Mouse (Mus musculus) gastrocnemius, adult 2 months (tissue): Measurements from ENCODE around the gene Pigq. TPM values are rescaled to one million over a fixed set of nuclear protein-coding genes. Genes with fewer than 3 reads are reported as not detected.

ENCODE experiments used
- DNase-seq: peaks from one replicate; pipeline ENCODE4 v3.0.0; 2022
- H3K27ac ChIP-seq: fragments of 200-600 bp; 2 replicates; pipeline ENCODE4 v1.8.1; 2022; ENCODE audit warnings: mild to moderate bottlenecking
- H3K4me3 ChIP-seq: fragments of 200-600 bp; 2 replicates; pipeline ENCODE4 v1.8.1; 2022; ENCODE audit warnings: mild to moderate bottlenecking, moderate library complexity
- CTCF ChIP-seq: fragments of 200-600 bp; IDR thresholded peaks from 2 replicates; pipeline ENCODE4 v1.8.1; 2022; ENCODE audit warnings: antibody characterized with exemption, mild to moderate bottlenecking, moderate library complexity
- intact Hi-C: fragments of 180-260 bp; cut with DNase I; formaldehyde crosslinking; loops from one replicate; pipeline ENCODE4 v1.15.1; 2025
- total RNA-seq, 2 experiments: library from RNA; stranded (reverse); gene quantifications; 2 replicates each; pipeline ENCODE4 v1.2.3; 2021

Gene Pigq
- total RNA-seq, 2 experiments from 2014 or later = 21.0 to 28.6 TPM

DNA sequence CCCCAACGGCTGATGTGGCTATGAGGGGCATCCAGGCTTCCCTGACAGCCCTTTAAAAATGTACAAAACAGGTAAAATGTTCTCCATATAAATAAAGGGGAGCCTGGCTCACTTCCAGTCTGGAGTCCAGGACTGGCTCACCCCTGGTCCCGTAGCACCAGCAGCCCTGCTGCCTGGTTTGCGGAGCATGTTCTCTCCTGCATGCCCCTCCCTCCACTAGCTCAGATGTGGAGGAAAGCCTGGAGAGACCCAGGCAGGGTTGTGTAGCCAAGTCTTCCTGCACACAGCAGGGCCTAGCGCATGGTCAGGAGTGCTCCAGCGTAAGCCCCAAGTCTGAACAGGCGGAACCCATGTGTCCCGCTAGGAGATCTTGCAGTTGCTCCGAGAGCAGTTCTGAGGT, 61.5 kb downstream of the Pigq start:
- no peak for TF ChIP-seq CTCF
- Histone ChIP-seq H3K27ac (no peak overlapping the region), H3K4me3 (no peak overlapping the region)
- DNase-seq = no peak
- intact Hi-C loops = no loop called here

DNA sequence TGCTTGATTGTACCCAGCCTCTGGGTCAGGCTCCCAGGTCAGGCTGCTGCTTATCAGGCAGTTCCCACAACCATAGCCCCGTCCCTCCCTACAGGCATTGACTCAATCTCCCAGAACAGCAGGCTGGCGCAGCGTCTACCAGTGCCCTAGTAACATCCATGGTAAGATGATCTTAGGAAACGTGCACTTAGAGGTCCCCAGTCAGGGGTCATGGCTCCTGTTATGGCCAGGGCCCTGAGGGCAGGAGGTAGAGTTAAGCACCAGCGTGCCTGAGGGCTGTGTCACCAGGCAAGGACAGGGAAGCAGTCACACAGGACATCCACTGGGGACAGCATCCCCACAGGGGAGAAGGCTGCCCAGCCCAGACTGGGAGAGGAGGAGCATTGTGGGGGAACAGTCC, 62.4 kb downstream of the Pigq start:
- DNase-seq = no peak
- no peak for TF ChIP-seq CTCF
- intact Hi-C loops = no loop called here
- H3K4me3 ChIP-seq = no peak overlapping the region
- no peak overlapping the region for H3K27ac ChIP-seq

DNA sequence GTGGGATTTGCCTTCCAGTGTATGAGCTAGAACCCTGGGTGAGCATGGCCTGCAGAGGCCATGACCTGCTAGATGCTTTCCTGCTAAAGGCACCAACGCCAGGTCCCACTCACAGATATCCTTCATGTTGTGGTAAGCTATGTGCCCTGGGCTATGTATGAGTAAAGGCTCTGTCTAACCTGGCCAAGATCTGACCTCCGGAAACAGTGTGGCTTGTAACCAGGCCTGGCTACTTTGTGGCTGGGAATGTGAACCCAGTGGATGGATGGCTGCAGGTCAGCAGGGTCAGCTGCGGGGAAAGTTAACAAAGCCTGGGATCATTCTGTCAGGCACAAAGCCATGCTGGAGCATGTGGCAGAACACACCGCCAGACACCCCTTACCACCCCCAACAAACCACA, 63.0 kb downstream of the Pigq start:
- intact Hi-C loops = no loop called here
- H3K4me3 ChIP-seq = no peak overlapping the region
- DNase-seq = no peak
- no peak overlapping the region for H3K27ac ChIP-seq
- no peak for TF ChIP-seq CTCF

DNA sequence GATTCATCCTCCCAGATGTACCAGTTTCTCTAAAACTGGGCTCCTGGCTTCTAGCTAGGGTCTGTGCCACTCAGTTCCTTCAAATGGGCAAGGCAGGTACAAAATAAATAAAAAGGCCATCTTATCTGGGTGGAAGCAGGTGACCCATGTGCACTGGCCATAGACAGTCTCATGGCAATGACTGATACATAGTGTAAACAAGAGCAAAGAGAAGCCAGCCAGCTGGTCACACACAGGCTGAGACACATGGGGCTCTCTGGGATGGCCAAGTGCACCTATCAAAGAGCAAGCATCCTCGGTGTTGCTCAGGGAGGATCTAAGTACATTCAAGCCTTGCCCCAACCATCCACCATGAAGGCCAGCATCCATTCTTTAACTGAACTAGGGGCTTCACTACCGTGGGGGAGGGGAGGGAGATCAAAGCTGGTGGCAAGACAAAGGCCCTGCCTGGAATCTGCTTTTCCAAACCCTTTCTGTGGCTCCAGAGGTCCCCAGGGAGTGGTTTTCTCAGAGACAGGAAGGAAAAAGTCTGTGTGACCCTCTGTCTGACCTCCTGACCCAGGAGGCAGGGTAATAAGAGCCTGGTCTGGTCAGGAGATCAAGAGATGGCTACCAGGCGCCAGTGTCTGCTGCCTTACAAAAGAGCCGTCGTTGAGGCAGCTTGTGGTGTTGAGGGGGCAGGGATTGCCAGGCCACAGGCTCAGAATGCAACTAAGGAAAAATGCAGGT, 63.7 kb downstream of the Pigq start:
- no peak overlapping the region for H3K4me3 ChIP-seq
- no peak for DNase-seq
- no peak for TF ChIP-seq CTCF
- intact Hi-C loops = no loop called here
- no peak overlapping the region for H3K27ac ChIP-seq

DNA sequence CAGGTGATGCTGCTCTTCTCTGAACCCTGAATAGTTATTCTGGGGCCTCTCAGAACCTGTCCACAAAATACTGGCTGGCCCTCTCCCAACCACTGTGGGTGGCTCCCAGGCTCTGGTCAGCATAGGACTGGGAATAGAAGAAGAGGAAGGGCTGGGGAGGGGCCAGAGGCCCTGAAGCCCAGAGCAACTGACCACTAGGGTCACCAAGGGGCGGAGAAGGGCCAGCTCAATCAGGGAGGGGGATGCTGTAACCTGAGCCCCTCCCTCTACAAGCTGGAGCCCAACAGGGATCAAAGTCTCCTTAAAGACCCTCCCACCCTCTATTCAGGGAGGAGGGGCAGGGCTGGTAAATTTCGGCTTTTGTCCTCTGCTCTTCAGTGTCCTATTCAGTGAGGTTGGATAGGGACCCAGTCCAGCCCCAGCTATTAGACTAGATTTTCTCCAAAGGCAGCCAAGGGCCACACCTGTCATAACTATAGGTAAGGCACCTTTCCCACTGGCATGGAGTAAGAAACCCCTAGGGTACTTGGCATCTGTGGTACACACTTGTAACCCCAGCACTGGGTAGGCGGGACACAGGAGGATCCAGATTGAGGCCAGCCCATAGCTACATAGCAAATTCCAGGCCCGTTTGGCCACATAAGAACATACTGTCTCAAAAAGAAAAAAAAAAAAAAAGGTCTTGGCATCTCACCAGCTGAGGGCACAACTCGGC, 64.4 kb downstream of the Pigq start, which contains the start of gene Wfikkn1:
Wfikkn1 (minus strand) TSS at position 663 of the 715 bp plus-strand sequence.
- Histone ChIP-seq H3K27ac (no peak within 1 kb of the TSS), H3K4me3 (no peak within 1 kb of the TSS)
- intact Hi-C loops = no loop called here
- DNase-seq = no peak
- no peak for TF ChIP-seq CTCF

DNA sequence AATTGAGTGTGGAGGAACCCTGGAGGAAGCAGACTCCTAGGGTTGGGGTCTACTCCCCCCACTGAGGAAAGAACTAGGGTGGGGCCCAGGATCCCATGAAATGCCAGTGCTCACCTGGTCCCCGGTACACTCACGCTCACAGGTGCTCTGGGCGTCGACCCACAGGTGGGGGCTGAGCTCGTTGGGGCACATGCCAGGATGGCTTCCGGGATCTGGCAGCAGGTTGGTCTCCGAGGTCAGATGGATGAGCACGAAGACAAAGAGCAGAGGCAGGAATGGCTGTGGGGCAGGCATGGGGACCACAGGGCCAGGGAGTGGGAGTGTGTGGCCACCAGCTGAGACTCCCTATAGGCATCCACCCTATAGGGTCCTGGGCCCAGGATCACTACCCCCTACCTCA, 65.0 kb downstream of the Pigq start:
- TF ChIP-seq CTCF = no peak

DNA sequence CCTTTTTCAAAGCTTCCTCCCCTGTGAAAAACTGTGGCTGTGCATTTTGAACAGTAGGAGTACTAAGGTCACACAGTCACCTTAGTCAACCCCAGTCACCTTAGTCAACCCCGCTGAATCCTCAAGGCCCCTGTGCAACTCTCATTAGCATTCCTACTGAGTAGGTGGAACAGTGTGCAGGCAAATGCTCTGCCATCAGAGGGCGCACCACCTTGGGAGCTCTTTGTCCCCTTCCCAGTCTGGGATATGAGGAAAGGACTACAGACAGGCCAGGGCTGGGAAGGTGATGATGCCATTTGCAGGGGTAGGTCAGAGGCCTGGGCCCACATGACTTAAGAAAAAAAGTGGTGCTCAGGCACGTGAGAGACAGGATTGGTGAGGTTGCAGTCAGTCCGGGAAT, 65.5 kb downstream of the Pigq start:
- no peak for DNase-seq
- intact Hi-C loops = loop anchor here (5.0 kb wide), 1 partner anchor 38 kb away; the partner anchor contains the start of gene Rab40c
- Histone ChIP-seq H3K4me3 (no peak overlapping the region), H3K27ac (no peak overlapping the region)
- peak; percentile 56 for TF ChIP-seq CTCF

More for the DNA sequence above, 65.0 kb downstream of the Pigq start:
- no peak overlapping the region for H3K27ac ChIP-seq
- no peak for DNase-seq
- no peak overlapping the region for H3K4me3 ChIP-seq
- intact Hi-C loops = loop anchor here (5.0 kb wide), 1 partner anchor 38 kb away; the partner anchor contains the start of gene Rab40c

DNA sequence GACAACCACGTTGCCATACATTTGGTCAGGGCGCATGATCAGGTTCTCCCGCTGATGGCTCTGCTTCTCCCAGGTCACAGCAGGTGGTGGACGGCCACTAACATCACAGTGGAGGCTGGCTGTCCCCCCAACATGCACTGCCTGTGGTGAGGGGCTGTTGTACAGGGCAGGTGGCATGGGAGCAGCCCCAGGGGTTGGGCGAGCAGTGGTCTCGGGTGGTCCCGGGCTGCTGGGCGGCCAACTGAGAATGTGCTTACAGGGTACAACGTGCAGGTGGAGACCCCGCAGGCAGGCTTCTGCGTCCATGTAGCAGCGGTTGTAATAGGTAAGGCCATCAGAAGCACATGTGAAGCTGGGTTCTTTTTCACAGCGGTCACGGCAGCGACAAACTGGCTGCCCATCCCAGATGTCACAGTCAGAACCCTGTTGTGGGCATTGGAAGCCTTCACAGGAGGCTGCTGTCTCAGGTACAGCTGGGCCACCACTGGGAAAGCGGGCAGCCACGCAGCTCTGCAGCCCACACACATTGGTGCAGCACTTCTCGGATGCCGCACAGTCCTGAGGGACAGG, 66.0 kb downstream of the Pigq start:
- Histone ChIP-seq H3K27ac (no peak overlapping the region), H3K4me3 (no peak overlapping the region)
- intact Hi-C loops = loop anchor here (5.0 kb wide), 1 partner anchor 39 kb away; the partner anchor contains the start of gene Rab40c
- no peak for TF ChIP-seq CTCF
- DNase-seq = no peak

DNA sequence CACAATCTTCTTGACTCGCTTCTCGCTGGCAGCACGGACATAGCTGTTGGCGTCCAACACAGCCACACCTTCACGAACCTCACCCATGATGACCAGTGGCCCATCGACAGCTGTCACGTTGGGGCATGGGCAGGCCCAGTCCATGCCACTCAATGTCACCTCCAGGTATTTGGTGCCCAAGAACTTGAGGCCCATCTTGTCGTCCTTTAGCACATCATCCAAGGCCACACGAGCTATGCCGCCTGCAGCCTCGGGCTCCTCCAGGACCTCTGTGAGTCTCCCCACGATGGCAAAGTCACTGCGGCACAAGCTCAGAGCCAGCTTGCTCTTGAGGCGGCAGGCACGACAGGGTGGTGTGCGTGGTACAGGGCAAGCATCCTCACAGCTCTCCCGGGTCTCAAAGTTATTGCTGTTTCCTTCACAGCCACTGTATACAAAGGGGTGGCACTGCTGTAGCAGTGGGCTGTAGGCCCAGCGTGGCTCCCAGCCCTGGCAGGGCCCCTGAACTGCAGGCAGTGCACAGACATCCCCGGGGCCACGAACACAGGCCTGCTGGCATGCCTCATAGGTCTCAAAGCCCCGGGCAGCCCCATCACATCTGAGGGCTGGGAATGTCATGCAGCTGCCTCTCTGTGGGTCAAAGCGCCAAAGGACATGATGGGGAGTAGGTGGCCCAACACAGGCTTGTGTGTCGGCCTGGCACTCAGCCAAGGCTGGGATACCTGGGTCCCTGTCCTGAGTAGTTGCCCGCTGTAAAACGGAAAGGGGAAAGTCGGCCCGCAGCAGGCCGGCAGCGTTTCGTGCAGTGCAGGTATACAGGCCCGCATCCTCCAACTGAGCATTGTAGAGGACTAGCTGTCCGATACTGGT, 66.8 kb downstream of the Pigq start:
- no peak overlapping the region for H3K4me3 ChIP-seq
- H3K27ac ChIP-seq = no peak overlapping the region
- intact Hi-C loops = loop anchor here (5.0 kb wide), 1 partner anchor 39 kb away; the partner anchor contains the start of gene Rab40c
- no peak for TF ChIP-seq CTCF
- DNase-seq = no peak

DNA sequence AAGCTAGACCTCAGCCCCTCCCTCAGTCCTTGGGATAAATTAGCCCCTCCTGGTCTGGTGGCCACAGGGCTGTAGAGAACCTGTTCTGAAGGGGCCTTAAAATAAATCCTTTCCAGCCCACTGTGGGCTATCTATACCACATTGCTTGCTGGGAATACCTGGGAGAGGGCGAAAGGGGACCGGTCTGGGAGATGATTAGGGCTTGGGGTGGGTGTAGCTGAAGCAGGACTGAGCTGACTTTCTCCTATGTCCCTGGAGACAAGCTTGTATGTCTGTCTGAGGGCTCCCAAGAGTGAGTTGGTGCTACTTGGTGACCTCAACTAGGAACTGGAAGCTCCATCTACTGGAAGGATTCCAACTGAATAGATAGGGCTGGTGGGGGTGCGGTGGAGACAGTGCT, 67.7 kb downstream of the Pigq start:
- Histone ChIP-seq H3K27ac (no peak overlapping the region), H3K4me3 (no peak overlapping the region)
- no peak for DNase-seq
- no peak for TF ChIP-seq CTCF
- intact Hi-C loops = loop anchor here (5.0 kb wide), 1 partner anchor 40 kb away; the partner anchor contains the start of gene Rab40c

Other genes starting within 250 kb of the Pigq start
- not detected for gene Gng13, start 227.8 kb downstream of the Pigq start, total RNA-seq
- under 1 TPM; 0.77 to 0.86 TPM for gene Chtf18, start 217.5 kb downstream of the Pigq start, total RNA-seq
- gene Rpusd1, start 217.3 kb downstream of the Pigq start, total RNA-seq = 1 to 10 TPM; 3.9 to 4.0 TPM
- not detected for gene Mslnl, start 208.9 kb downstream of the Pigq start, total RNA-seq
- under 1 TPM in 1 of 2 experiments, not detected in 1; 0.33 TPM for gene Msln, start 190.6 kb downstream of the Pigq start, total RNA-seq
- gene Narfl, start 171.2 kb downstream of the Pigq start, total RNA-seq = 10 to 100 TPM; 28.6 to 38.7 TPM
- 1 to 10 TPM; 9.0 to 9.1 TPM for gene Haghl, start 159.3 kb downstream of the Pigq start, total RNA-seq
- not detected for gene Ccdc78, start 158.4 kb downstream of the Pigq start, total RNA-seq
- 10 to 100 TPM; 35.9 to 43.7 TPM for gene Fam173a, start 152.0 kb downstream of the Pigq start, total RNA-seq
- gene AC134908.4, start 149.3 kb downstream of the Pigq start, total RNA-seq = not detected
- gene Metrn, start 147.8 kb downstream of the Pigq start, total RNA-seq = 10 to 100 TPM; 40.4 to 41.0 TPM
- gene Fbxl16, start 135.9 kb downstream of the Pigq start, total RNA-seq = 1 to 10 TPM; 1.4 to 2.2 TPM
- 10 to 100 TPM in 1 of 2 experiments, 1 to 10 TPM in 1; 8.7 to 10.0 TPM for gene Wdr24, start 121.3 kb downstream of the Pigq start, total RNA-seq
- 10 to 100 TPM; 11.5 to 13.0 TPM for gene Jmjd8, start 116.1 kb downstream of the Pigq start, total RNA-seq
- gene Stub1, start 111.5 kb downstream of the Pigq start, total RNA-seq = 10 to 100 TPM; 85.8 to 93.8 TPM
- 10 to 100 TPM; 17.2 to 20.2 TPM for gene Rhbdl1, start 107.6 kb downstream of the Pigq start, total RNA-seq
- 10 to 100 TPM; 13.0 to 15.9 TPM for gene Gm20683, start 103.2 kb downstream of the Pigq start, total RNA-seq
- gene Rhot2, start 100.1 kb downstream of the Pigq start, total RNA-seq = 10 to 100 TPM; 58.1 to 89.3 TPM
- 1 to 10 TPM in 1 of 2 experiments, under 1 TPM in 1; 0.66 to 1.0 TPM for gene Wdr90, start 83.4 kb downstream of the Pigq start, total RNA-seq
- 100 to 1,000 TPM in 1 of 2 experiments, 10 to 100 TPM in 1; 85.3 to 117 TPM for gene Mcrip2, start 76.2 kb downstream of the Pigq start, total RNA-seq
- 10 to 100 TPM; 27.7 to 33.7 TPM for gene Mettl26, start 69.9 kb downstream of the Pigq start, total RNA-seq
- gene Wfikkn1, start 64.1 kb downstream of the Pigq start, total RNA-seq = under 1 TPM; 0.26 to 0.75 TPM
- 1 to 10 TPM; 8.1 to 9.5 TPM for gene Rab40c, start 25.2 kb downstream of the Pigq start, total RNA-seq
- gene Nhlrc4, start within 50 bp of the Pigq start, total RNA-seq = not detected
- gene A930017K11Rik, start 7.6 kb upstream of the Pigq start, total RNA-seq = not detected
- gene Capn15, start 40.9 kb upstream of the Pigq start, total RNA-seq = 1 to 10 TPM; 6.0 to 9.4 TPM
- gene Rab11fip3, start 124.6 kb upstream of the Pigq start, total RNA-seq = 10 to 100 TPM; 76.3 to 92.0 TPM
- gene Decr2, start 145.4 kb upstream of the Pigq start, total RNA-seq = 1 to 10 TPM; 2.1 to 3.0 TPM
- 1 to 10 TPM; 1.6 to 2.5 TPM for gene Nme4, start 150.7 kb upstream of the Pigq start, total RNA-seq
- gene Tmem8, start 168.4 kb upstream of the Pigq start, total RNA-seq = under 1 TPM; 0.67 to 0.92 TPM
- gene Mrpl28, start 178.6 kb upstream of the Pigq start, total RNA-seq = 10 to 100 TPM; 54.1 to 73.2 TPM
- gene Axin1, start 193.8 kb upstream of the Pigq start, total RNA-seq = 10 to 100 TPM; 15.9 TPM